Mouse (Mus musculus) kidney, adult 9 months (tissue): ENCODE measurements around the gene Zfp655.
A peak's percentile ranks its signal among the peaks of the same experiment; 100 is the strongest.
"Not testable (repeated sequence)": the region's sequence is repeated elsewhere in the genome, so short reads cannot be mapped to it uniquely, and the experiment has no call there.

Experiments used
- DNase-seq: peaks from one replicate; pipeline ENCODE4 v3.0.0; 2022

Zfp655 gene

GRCm38 (mm10) chr5:145223395-145223794, 8.1 kb upstream of the Zfp655 start:
- no peak for DNase-seq

GRCm38 (mm10) chr5:145226453-145226852, 5.1 kb upstream of the Zfp655 start:
- peak; percentile 31 for DNase-seq

GRCm38 (mm10) chr5:145229283-145229682, 2.2 kb upstream of the Zfp655 start:
- DNase-seq: not testable (repeated sequence)

GRCm38 (mm10) chr5:145230641-145231040, 874 bp upstream of the Zfp655 start:
- peak; percentile 50 for DNase-seq

GRCm38 (mm10) chr5:145231893-145232411, 437 bp downstream of the Zfp655 start:
- DNase-seq: no peak

GRCm38 (mm10) chr5:145234636-145235035, 3.1 kb downstream of the Zfp655 start:
- DNase-seq: peak; percentile 51

- DNase-seq: no peak
Measured at GRCm38 (mm10) chr5:145249520-145249919, 18.0 kb downstream of the Zfp655 start.

GRCm38 (mm10) chr5:145273568-145273967, 42.1 kb downstream of the Zfp655 start:
- DNase-seq: not testable (repeated sequence)

GRCm38 (mm10) chr5:145279948-145280347, 48.4 kb downstream of the Zfp655 start:
- no peak for DNase-seq

- peak; percentile 96 for DNase-seq
Measured at GRCm38 (mm10) chr5:145280371-145281143, 49.0 kb downstream of the Zfp655 start, which contains the start of gene Zscan25. Zscan25 (plus strand) TSS chr5:145280500.

- no peak for DNase-seq
Measured at GRCm38 (mm10) chr5:145288382-145288781, 56.9 kb downstream of the Zfp655 start.

- DNase-seq: no peak
Measured at GRCm38 (mm10) chr5:145290697-145291096, 59.2 kb downstream of the Zfp655 start.

GRCm38 (mm10) chr5:145292398-145292797, 60.9 kb downstream of the Zfp655 start:
- no peak for DNase-seq
